Mouse (Mus musculus) liver, embryonic 13.5 days (tissue): ENCODE results near the gene Olfr641. TPM values are rescaled to one million over a fixed set of nuclear protein-coding genes. Genes with fewer than 3 reads are reported as not detected.

Experiments
- ATAC-seq: fragments of 200-750 bp; cut with Nextera tagmentation; 2 replicates; pipeline ENCODE4 v1.8.0; 2017; ENCODE audit warnings: low read depth, mild to moderate bottlenecking, moderate number of reproducible peaks, moderate library complexity
- DNase-seq: peaks from one replicate; pipeline ENCODE4 v3.0.0; 2022
- H3K27ac ChIP-seq: fragments of 300-500 bp; sonication (generic); 2 replicates; pipeline ENCODE4 v1.5.1; 2015; ENCODE audit warnings: moderate library complexity, mild to moderate bottlenecking, inconsistent platforms
- H3K27me3 ChIP-seq: fragments of 300-500 bp; sonication (generic); 2 replicates; pipeline ENCODE4 v1.6.1; 2015; ENCODE audit warnings: mild to moderate bottlenecking, inconsistent platforms
- H3K36me3 ChIP-seq: fragments of 300-500 bp; sonication (generic); 2 replicates; pipeline ENCODE4 v1.6.1; 2015; ENCODE audit warnings: mild to moderate bottlenecking, inconsistent platforms
- H3K4me1 ChIP-seq: fragments of 300-500 bp; sonication (generic); replicated peaks from 2 replicates; pipeline ENCODE4 v1.6.1; 2015; ENCODE audit warnings: inconsistent platforms
- H3K4me2 ChIP-seq: fragments of 300-500 bp; sonication (generic); 2 replicates; pipeline ENCODE4 v1.6.1; 2015; ENCODE audit warnings: inconsistent platforms, mild to moderate bottlenecking, moderate library complexity
- H3K4me3 ChIP-seq: fragments of 300-500 bp; sonication (generic); replicated peaks from 2 replicates; pipeline ENCODE4 v1.5.1; 2015; ENCODE audit warnings: mild to moderate bottlenecking, inconsistent platforms
- H3K9ac ChIP-seq: fragments of 300-500 bp; sonication (generic); 2 replicates; pipeline ENCODE4 v1.6.1; 2015; ENCODE audit warnings: mild to moderate bottlenecking, inconsistent platforms
- H3K9me3 ChIP-seq: fragments of 300-500 bp; sonication (generic); replicated peaks from 2 replicates; pipeline ENCODE4 v1.6.1; 2016; ENCODE audit warnings: inconsistent platforms
- WGBS: fragments of 180-500 bp; shearing (Covaris S2); methylation state at CpG from one replicate; pipeline ENCODE4 v1.1.7; 2015; ENCODE audit not compliant: insufficient replicate concordance; 5-methylcytosine and 5-hydroxymethylcytosine counted together
- polyA plus RNA-seq: library from polyadenylated mRNA; unstranded; fragments of >200 nt; fragmentation: Nextera tagmentation; extraction: Ambion mirVana; gene quantifications from 2 replicates; pipeline ENCODE4 v1.2.1, GENCODE M21; 2015

The Olfr641 gene
- polyA plus RNA-seq = not detected in 2 replicates

DNA sequence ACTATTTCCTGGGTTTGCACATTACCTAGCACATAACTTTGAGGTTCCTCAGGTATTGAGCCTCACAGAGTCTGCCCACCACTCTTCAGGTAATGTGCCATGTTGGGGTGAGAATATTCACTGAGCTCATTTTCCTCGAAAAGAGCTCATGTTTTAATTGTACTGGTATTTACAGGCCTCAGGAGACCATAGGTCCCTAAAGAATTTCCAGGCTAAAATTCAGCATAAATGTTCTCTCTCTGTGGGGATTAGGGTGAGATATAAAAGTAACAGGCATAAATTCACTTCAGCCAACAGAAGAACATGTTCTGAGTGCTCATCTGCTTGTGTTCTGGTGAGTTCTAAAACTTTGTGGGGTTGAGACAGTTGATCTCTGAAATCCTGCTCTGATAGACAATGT is at the start of gene Olfr641:
TSS of gene Olfr641 (plus strand) at position 301 of the 400 bp plus-strand sequence.
- H3K9ac ChIP-seq = no peak within 1 kb of the TSS
- no peaks in the 10 kb centered on the region for H3K27me3 ChIP-seq
- no peak within 1 kb of the TSS for H3K27ac ChIP-seq
- no peaks in the 10 kb centered on the region for H3K36me3 ChIP-seq
- H3K4me1 ChIP-seq = no peaks in the 10 kb centered on the region
- no peak within 1 kb of the TSS for H3K4me3 ChIP-seq
- DNase-seq = no peak
- ATAC-seq = no peak
- no peaks in the 10 kb centered on the region for H3K9me3 ChIP-seq
- H3K4me2 ChIP-seq = no peak within 1 kb of the TSS
- 36% methylated on average over 1 of the region's 1 CpGs for whole genome bisulfite sequencing

DNA sequence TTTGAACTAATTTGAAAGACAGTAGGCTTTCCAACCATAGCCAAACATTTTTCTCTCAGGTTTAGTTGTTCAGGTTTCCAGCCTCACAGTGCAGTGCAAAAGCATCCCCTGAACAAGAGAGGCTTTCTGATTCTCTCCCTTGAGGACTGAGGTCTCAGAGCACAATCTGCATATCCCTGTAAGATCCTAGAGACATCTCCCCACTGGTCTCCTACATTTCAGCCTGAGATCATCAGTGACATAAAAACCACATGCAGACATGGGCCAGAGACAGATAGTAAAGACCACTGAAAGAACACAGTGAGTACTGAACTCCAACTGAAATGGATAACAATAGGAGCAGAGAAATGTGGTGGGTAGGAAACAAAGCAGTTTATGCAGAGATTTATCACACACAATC is 36.8 kb upstream of the Olfr641 start, which contains the start of gene Olfr638:
TSS of gene Olfr638 (plus strand) at position 301 of the 400 bp plus-strand sequence.
- Histone ChIP-seq H3K9me3 (no peaks in the 10 kb centered on the region), H3K9ac (no peak within 1 kb of the TSS), H3K27ac (no peak within 1 kb of the TSS), H3K4me3 (no peak within 1 kb of the TSS), H3K36me3 (no peaks in the 10 kb centered on the region), H3K4me2 (no peak within 1 kb of the TSS), H3K4me1 (no peaks in the 10 kb centered on the region), H3K27me3 (no peaks in the 10 kb centered on the region)
- ATAC-seq (no peak), DNase-seq (no peak)

DNA sequence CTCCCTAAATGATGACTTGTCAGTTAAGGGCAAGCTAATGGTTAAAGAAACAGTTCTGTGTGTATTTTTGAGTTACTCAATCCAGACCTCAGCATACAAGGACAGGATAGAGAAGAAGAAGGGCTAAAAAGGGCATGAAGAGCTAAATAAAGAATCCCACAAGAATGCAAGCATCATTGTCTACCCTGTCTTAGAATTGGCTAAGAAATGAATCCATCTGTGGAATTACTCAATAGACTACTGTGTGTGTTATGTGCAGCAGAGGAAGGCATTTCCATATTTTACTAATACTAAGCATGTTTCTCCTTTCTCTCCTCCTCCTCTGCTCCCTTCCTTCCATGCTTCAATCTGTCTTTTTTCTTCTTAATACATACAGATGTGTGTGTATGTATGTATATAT is 36.1 kb upstream of the Olfr641 start:
- no peak for DNase-seq
- Histone ChIP-seq H3K9me3 (no peaks in the 10 kb centered on the region), H3K27ac (no peak overlapping the region), H3K4me1 (no peaks in the 10 kb centered on the region), H3K4me3 (no peak overlapping the region), H3K4me2 (no peak overlapping the region), H3K9ac (no peak overlapping the region), H3K36me3 (no peaks in the 10 kb centered on the region), H3K27me3 (no peaks in the 10 kb centered on the region)
- no peak for ATAC-seq

GRCm38 (mm10) chr7:104017203-104017602 is 18.0 kb upstream of the Olfr641 start, which contains the start of gene Olfr639:
Olfr639 (minus strand) TSS chr7:104017303.
- DNase-seq (no peak), ATAC-seq (no peak)
- no peak within 1 kb of the TSS for H3K9ac ChIP-seq
- H3K4me2 ChIP-seq = no peak within 1 kb of the TSS
- no peaks in the 10 kb centered on the region for H3K36me3 ChIP-seq
- no peaks in the 10 kb centered on the region for H3K27me3 ChIP-seq
- no peaks in the 10 kb centered on the region for H3K9me3 ChIP-seq
- no peaks in the 10 kb centered on the region for H3K4me1 ChIP-seq
- no peak within 1 kb of the TSS for H3K27ac ChIP-seq
- no peak within 1 kb of the TSS for H3K4me3 ChIP-seq

GRCm38 (mm10) chr7:104018953-104019352 is 16.3 kb upstream of the Olfr641 start:
- no peaks in the 10 kb centered on the region for H3K4me1 ChIP-seq
- no peaks in the 10 kb centered on the region for H3K27me3 ChIP-seq
- no peak overlapping the region for H3K9ac ChIP-seq
- no peak overlapping the region for H3K4me3 ChIP-seq
- no peaks in the 10 kb centered on the region for H3K36me3 ChIP-seq
- no peak overlapping the region for H3K27ac ChIP-seq
- ATAC-seq (no peak), DNase-seq (no peak)
- no peak overlapping the region for H3K4me2 ChIP-seq
- H3K9me3 ChIP-seq = no peaks in the 10 kb centered on the region
- WGBS = 55% methylated on average over 1 of the region's 1 CpGs

GRCm38 (mm10) chr7:104021651-104022050 is 13.6 kb upstream of the Olfr641 start:
- Histone ChIP-seq H3K9me3 (no peaks in the 10 kb centered on the region), H3K4me2 (no peak overlapping the region), H3K27me3 (no peaks in the 10 kb centered on the region), H3K4me3 (no peak overlapping the region), H3K36me3 (no peaks in the 10 kb centered on the region), H3K9ac (no peak overlapping the region), H3K27ac (no peak overlapping the region), H3K4me1 (no peaks in the 10 kb centered on the region)
- 74% methylated on average over 6 of the region's 6 CpGs for WGBS
- ATAC-seq (no peak), DNase-seq (no peak)

DNA sequence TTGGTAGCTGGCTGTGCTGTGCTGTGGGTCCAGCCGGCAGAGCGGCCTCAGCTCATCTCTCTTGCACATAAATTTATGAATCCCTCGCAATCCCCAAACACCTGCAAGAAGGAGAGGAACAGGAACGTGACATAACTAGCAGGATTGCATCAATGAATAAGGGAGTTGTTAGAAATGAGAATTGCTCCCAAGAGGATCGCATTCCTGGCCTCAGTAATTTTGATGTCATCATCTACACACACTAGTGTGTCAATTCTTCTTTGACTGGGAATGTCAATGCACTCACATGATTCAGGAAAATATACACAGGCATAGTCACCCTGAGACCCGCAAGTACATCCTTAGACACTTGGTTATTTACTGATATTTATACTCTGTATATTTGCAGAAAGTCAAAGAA is 9.8 kb upstream of the Olfr641 start, which contains the start of gene Olfr640:
TSS of gene Olfr640 (minus strand) at position 101 of the 400 bp plus-strand sequence.
- no peaks in the 10 kb centered on the region for H3K27me3 ChIP-seq
- H3K9ac ChIP-seq = no peak within 1 kb of the TSS
- H3K4me2 ChIP-seq = no peak within 1 kb of the TSS
- no peak within 1 kb of the TSS for H3K4me3 ChIP-seq
- H3K4me1 ChIP-seq = no peaks in the 10 kb centered on the region
- DNase-seq (no peak), ATAC-seq (no peak)
- WGBS = 60% methylated on average over 6 of the region's 6 CpGs
- no peaks in the 10 kb centered on the region for H3K36me3 ChIP-seq
- no peaks in the 10 kb centered on the region for H3K9me3 ChIP-seq
- no peak within 1 kb of the TSS for H3K27ac ChIP-seq

DNA sequence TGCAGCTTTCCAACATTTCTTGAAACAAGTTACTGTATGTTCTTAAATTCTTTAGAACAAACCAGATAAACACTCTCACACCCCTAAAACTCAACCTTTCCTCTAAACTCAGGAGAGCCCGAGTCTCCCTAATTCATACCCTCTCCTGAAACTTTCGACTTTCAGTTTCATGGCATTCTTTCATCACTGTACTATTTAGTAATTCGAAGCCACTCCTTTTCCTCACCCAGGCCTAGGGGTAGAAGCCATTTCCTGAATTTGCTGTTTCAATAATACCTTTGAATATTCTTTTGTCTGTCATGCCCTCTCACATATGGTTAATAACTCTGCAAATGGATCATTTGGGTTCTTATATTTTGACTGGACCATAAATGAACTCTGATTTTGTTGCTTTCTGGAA is 8.3 kb upstream of the Olfr641 start:
- WGBS = 59% methylated on average over 3 of the region's 3 CpGs
- no peaks in the 10 kb centered on the region for H3K27me3 ChIP-seq
- H3K4me2 ChIP-seq = no peak overlapping the region
- H3K9ac ChIP-seq = no peak overlapping the region
- no peaks in the 10 kb centered on the region for H3K9me3 ChIP-seq
- DNase-seq = no peak
- no peak overlapping the region for H3K27ac ChIP-seq
- ATAC-seq = no peak
- no peaks in the 10 kb centered on the region for H3K36me3 ChIP-seq
- H3K4me3 ChIP-seq = no peak overlapping the region
- H3K4me1 ChIP-seq = no peaks in the 10 kb centered on the region

- DNase-seq (no peak), ATAC-seq (no peak)
- Histone ChIP-seq H3K36me3 (no peaks in the 10 kb centered on the region), H3K9ac (no peak overlapping the region), H3K27ac (no peak overlapping the region), H3K9me3 (no peaks in the 10 kb centered on the region), H3K4me2 (no peak overlapping the region), H3K27me3 (no peaks in the 10 kb centered on the region), H3K4me3 (no peak overlapping the region), H3K4me1 (no peaks in the 10 kb centered on the region)
- WGBS = 57% methylated on average over 4 of the region's 4 CpGs
Observed at GRCm38 (mm10) chr7:104050745-104051144, 15.5 kb downstream of the Olfr641 start.

DNA sequence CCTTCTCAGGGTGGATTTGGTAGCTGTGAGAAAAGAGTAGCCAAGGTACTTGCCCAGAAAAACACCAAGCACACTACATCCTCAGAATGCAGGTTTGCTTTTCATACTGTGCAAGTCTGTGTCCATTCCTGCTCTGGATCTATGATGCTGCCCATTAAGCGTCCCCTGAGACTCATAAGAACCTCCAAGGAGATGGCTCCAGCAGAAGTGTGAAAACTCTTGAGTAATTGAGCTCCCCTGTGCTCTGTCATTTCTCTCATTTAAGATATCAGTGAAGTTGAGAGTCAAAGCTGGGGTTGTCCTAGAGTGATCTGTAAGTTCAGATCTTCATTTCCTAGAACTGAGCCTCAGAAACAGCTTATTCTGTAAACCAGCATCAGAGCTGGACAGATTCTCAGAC is 17.3 kb downstream of the Olfr641 start, which contains the start of gene Olfr642:
TSS of gene Olfr642 (minus strand) at position 101 of the 400 bp plus-strand sequence.
- no peaks in the 10 kb centered on the region for H3K27me3 ChIP-seq
- no peaks in the 10 kb centered on the region for H3K36me3 ChIP-seq
- H3K4me3 ChIP-seq = no peak within 1 kb of the TSS
- no peaks in the 10 kb centered on the region for H3K9me3 ChIP-seq
- ATAC-seq (no peak), DNase-seq (no peak)
- no peak within 1 kb of the TSS for H3K27ac ChIP-seq
- H3K9ac ChIP-seq = no peak within 1 kb of the TSS
- WGBS = 39% methylated on average over 1 of the region's 1 CpGs
- H3K4me2 ChIP-seq = no peak within 1 kb of the TSS
- H3K4me1 ChIP-seq = no peaks in the 10 kb centered on the region

- H3K27ac ChIP-seq = no peak overlapping the region
- no peaks in the 10 kb centered on the region for H3K36me3 ChIP-seq
- DNase-seq (no peak), ATAC-seq (no peak)
- H3K9me3 ChIP-seq = no peaks in the 10 kb centered on the region
- 62% methylated on average over 1 of the region's 1 CpGs for WGBS
- no peaks in the 10 kb centered on the region for H3K4me1 ChIP-seq
- H3K4me2 ChIP-seq = no peak overlapping the region
- H3K4me3 ChIP-seq = no peak overlapping the region
- no peaks in the 10 kb centered on the region for H3K27me3 ChIP-seq
- H3K9ac ChIP-seq = no peak overlapping the region
Observed at GRCm38 (mm10) chr7:104059215-104059614, 24.0 kb downstream of the Olfr641 start.

DNA sequence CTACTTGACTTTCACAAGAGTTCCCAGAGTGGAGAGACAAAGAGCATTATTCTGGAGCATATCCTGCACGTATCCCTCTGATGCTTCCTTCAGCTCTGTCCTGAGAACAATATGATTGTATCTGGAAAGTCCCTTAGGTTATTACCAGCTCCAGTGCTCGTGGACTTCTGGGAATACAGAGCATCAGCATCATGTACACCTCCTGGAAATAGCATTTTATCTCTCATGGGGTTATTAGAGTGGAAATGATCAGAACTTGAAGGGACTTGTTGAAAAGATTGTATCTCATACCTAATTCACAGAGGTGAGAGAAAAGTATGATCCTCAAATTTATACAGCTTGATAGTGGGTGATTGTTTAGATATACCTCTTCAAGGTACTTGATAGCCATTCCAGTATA is 26.1 kb downstream of the Olfr641 start, which contains the start of gene 4930516K23Rik:
TSS of gene 4930516K23Rik (minus strand) at position 101 of the 400 bp plus-strand sequence.
- no peak within 1 kb of the TSS for H3K4me3 ChIP-seq
- no peaks in the 10 kb centered on the region for H3K9me3 ChIP-seq
- no peaks in the 10 kb centered on the region for H3K27me3 ChIP-seq
- H3K4me1 ChIP-seq = no peaks in the 10 kb centered on the region
- 36% methylated on average over 2 of the region's 2 CpGs for WGBS
- DNase-seq (no peak), ATAC-seq (no peak)
- H3K4me2 ChIP-seq = no peak within 1 kb of the TSS
- H3K9ac ChIP-seq = no peak within 1 kb of the TSS
- no peak within 1 kb of the TSS for H3K27ac ChIP-seq
- no peaks in the 10 kb centered on the region for H3K36me3 ChIP-seq
